Mouse (Mus musculus) heart, embryonic 15.5 days (tissue): Measurements from ENCODE around the gene Lancl3. TPM values are rescaled to one million over a fixed set of nuclear protein-coding genes. Genes with fewer than 3 reads are reported as not detected.

Experiments used
- polyA plus RNA-seq: library from polyadenylated mRNA; unstranded; fragments of >200 nt; fragmentation: Nextera tagmentation; extraction: Ambion mirVana; gene quantifications from 2 replicates; pipeline ENCODE4 v1.2.1, GENCODE M21; 2015

The Lancl3 gene
- polyA plus RNA-seq, 1 experiment from 2014 or later, result 2.3 TPM

Other genes starting within 250 kb of the Lancl3 start
- gene Fthl17b, start 236.9 kb upstream of the Lancl3 start, polyA plus RNA-seq, result not detected in 2 replicates
- gene Fthl17c, start 223.3 kb upstream of the Lancl3 start, polyA plus RNA-seq, result not detected in 2 replicates
- not detected in 2 replicates for gene Fthl17d, start 213.1 kb upstream of the Lancl3 start, polyA plus RNA-seq
- not detected in 2 replicates for gene Fthl17e, start 166.4 kb upstream of the Lancl3 start, polyA plus RNA-seq
- not detected in 2 replicates for gene Fthl17f, start 136.9 kb upstream of the Lancl3 start, polyA plus RNA-seq
- not detected in 2 replicates for gene 4930402K13Rik, start 95.3 kb upstream of the Lancl3 start, polyA plus RNA-seq
- 0.19 TPM in 1 of 2 replicates, not detected in the other for gene Gm14862, start 57.0 kb downstream of the Lancl3 start, polyA plus RNA-seq
- 2.9 and 3.6 TPM in 2 replicates for gene Xk, start 72.9 kb downstream of the Lancl3 start, polyA plus RNA-seq
- gene H2al1m, start 83.9 kb downstream of the Lancl3 start, polyA plus RNA-seq, result 0.52 TPM in 1 of 2 replicates, not detected in the other
- not detected in 2 replicates for gene H2al1k, start 150.7 kb downstream of the Lancl3 start, polyA plus RNA-seq